Mouse (Mus musculus): ENCODE data around the gene Rnf157. TPM values are rescaled to one million over a fixed set of nuclear protein-coding genes. Genes with fewer than 3 reads are reported as not detected.

The Rnf157 gene
- polyA plus RNA-seq, 1 experiment from 2014 or later = 16.4 TPM

DNA sequence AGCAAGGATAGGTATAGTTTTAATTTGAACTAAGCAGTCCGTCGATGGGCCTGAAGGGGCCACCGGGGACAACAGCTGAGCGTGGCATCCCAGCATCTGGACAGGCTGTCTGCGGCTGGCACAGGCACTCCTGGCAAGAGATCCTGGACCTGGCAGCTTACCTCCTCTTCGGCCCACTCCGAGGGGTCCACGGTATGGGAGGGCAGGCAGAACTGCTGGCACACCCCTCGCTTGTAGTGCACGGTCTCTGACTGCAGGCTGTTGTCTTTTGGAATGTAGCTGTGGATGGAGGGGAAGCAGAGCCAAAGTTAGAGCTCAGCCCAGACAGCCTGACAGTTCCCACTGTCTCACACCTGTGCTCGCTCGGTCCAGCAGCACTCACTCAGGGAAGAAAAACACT is 53.2 kb downstream of the Rnf157 start:
- Histone ChIP-seq H3K4me2 (replicated peaks) (no peak overlapping the region), H3K27ac (no peak overlapping the region), H3K27me3 (replicated peaks) (no peaks in the 10 kb centered on the region), H3K9ac (no peak overlapping the region), H3K4me1 (replicated peaks) (0 out of 2 replicates have a peak, but pooled peaks cover 2% of the 10 kb centered on the region), H3K36me3 (peaks cover 11% of the 10 kb centered on the region), H3K9me3 (no peaks in the 10 kb centered on the region), H3K4me3 (replicated peaks) (no peak overlapping the region)
- ATAC-seq = no peak
- WGBS = 67% methylated on average over 12 of the region's 12 CpGs

- H3K4me2 ChIP-seq (replicated peaks) = no peak overlapping the region
Measured at GRCm38 (mm10) chr11:116358926-116359637, 53.8 kb downstream of the Rnf157 start.

GRCm38 (mm10) chr11:116354521-116354920 is 58.3 kb downstream of the Rnf157 start:
- Histone ChIP-seq H3K4me3 (replicated peaks) (no peak overlapping the region), H3K4me2 (replicated peaks) (no peak overlapping the region), H3K4me1 (replicated peaks) (0 out of 2 replicates have a peak, but pooled peaks cover under 1% of the 10 kb centered on the region), H3K9ac (no peak overlapping the region), H3K36me3 (peaks cover 14% of the 10 kb centered on the region), H3K9me3 (no peaks in the 10 kb centered on the region), H3K27me3 (replicated peaks) (no peaks in the 10 kb centered on the region), H3K27ac (no peak overlapping the region)
- 51% methylated on average over 17 of the region's 17 CpGs for WGBS
- ATAC-seq = no peak

More at GRCm38 (mm10) chr11:116358926-116359637, 53.8 kb downstream of the Rnf157 start:
- no peak for ATAC-seq
- H3K9me3 ChIP-seq = no peaks in the 10 kb centered on the region
- no peak overlapping the region for H3K4me3 ChIP-seq (replicated peaks)
- H3K9ac ChIP-seq = no peak overlapping the region
- H3K27ac ChIP-seq = no peak overlapping the region
- peaks cover 11% of the 10 kb centered on the region for H3K36me3 ChIP-seq
- H3K4me1 ChIP-seq (replicated peaks) = 0 out of 2 replicates have a peak, but pooled peaks cover 2% of the 10 kb centered on the region
- 54% methylated on average over 15 of the region's 15 CpGs for WGBS
- H3K27me3 ChIP-seq (replicated peaks) = no peaks in the 10 kb centered on the region

GRCm38 (mm10) chr11:116353535-116353934 is 59.3 kb downstream of the Rnf157 start:
- Histone ChIP-seq H3K27ac (no peak overlapping the region), H3K9ac (no peak overlapping the region)

GRCm38 (mm10) chr11:116351294-116351693 is 61.5 kb downstream of the Rnf157 start:
- H3K4me2 ChIP-seq (replicated peaks) = no peak overlapping the region
- H3K36me3 ChIP-seq = peaks cover 23% of the 10 kb centered on the region
- WGBS = 80% methylated on average over 5 of the region's 5 CpGs
- H3K9ac ChIP-seq = no peak overlapping the region
- H3K27me3 ChIP-seq (replicated peaks) = no peaks in the 10 kb centered on the region
- ATAC-seq = no peak
- no peak overlapping the region for H3K27ac ChIP-seq
- H3K4me1 ChIP-seq (replicated peaks) = no peaks in the 10 kb centered on the region
- no peaks in the 10 kb centered on the region for H3K9me3 ChIP-seq
- no peak overlapping the region for H3K4me3 ChIP-seq (replicated peaks)

More at GRCm38 (mm10) chr11:116353535-116353934, 59.3 kb downstream of the Rnf157 start:
- no peak for ATAC-seq
- H3K9me3 ChIP-seq = no peaks in the 10 kb centered on the region
- no peaks in the 10 kb centered on the region for H3K4me1 ChIP-seq (replicated peaks)
- H3K4me2 ChIP-seq (replicated peaks) = no peak overlapping the region
- H3K36me3 ChIP-seq = peaks cover 14% of the 10 kb centered on the region
- no peaks in the 10 kb centered on the region for H3K27me3 ChIP-seq (replicated peaks)
- no peak overlapping the region for H3K4me3 ChIP-seq (replicated peaks)
- WGBS = 73% methylated on average over 8 of the region's 8 CpGs

DNA sequence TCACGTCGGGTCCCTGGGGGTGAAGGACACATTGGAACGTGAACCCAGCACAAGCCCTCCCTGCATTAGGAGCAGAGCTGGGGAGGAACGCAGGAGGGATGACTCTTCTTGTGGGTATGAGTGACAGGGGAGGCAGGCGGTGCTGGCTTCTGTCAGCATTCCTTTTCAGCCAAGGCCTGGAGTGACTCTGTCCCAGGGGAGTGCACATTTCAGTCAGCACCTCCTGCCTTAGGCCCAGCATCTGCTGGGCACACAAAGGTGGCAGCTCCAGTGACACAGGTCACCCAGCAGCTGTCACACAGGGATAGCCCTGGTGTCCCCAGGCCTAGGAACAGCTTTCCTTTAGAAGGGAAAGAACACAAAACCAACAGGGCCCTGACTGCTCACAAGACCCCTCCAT is 64.9 kb downstream of the Rnf157 start:
- no peaks in the 10 kb centered on the region for H3K4me1 ChIP-seq (replicated peaks)
- ATAC-seq = no peak
- H3K4me2 ChIP-seq (replicated peaks) = no peak overlapping the region
- peaks cover 11% of the 10 kb centered on the region; the same call in 1 of the 2 replicates for H3K36me3 ChIP-seq
- no peak overlapping the region for H3K9ac ChIP-seq
- H3K27me3 ChIP-seq (replicated peaks) = no peaks in the 10 kb centered on the region
- no peak overlapping the region for H3K4me3 ChIP-seq (replicated peaks)
- 85% methylated on average over 5 of the region's 5 CpGs for WGBS
- no peaks in the 10 kb centered on the region for H3K9me3 ChIP-seq
- H3K27ac ChIP-seq = no peak overlapping the region

DNA sequence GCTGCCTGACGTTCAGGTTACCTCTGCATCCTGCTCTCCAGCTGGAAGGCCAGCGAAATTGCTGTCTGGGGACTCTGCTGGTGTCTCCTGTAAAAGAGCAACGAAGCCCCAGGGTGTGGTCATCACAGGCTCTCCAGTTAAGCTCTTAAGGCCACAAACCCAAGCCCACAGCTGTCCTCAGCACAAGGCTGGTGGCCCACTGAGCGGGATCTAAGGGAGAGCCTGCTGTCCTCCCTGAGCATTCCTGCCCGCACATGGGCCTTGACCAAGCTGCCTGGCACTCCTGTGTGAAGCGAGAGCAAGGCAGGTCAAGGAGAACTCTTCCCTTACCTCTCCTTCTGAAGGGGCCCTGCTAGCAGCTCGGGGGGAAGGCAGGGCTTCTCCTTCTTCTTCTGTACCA is 65.8 kb downstream of the Rnf157 start:
- no peak for ATAC-seq
- H3K4me3 ChIP-seq (replicated peaks) = no peak overlapping the region
- no peak overlapping the region for H3K9ac ChIP-seq
- 79% methylated on average over 7 of the region's 7 CpGs for WGBS
- no peak overlapping the region for H3K27ac ChIP-seq
- H3K27me3 ChIP-seq (replicated peaks) = no peaks in the 10 kb centered on the region
- no peak overlapping the region for H3K4me2 ChIP-seq (replicated peaks)
- H3K36me3 ChIP-seq = peaks cover 9% of the 10 kb centered on the region; the same call in 1 of the 2 replicates
- no peaks in the 10 kb centered on the region for H3K4me1 ChIP-seq (replicated peaks)
- no peaks in the 10 kb centered on the region for H3K9me3 ChIP-seq

DNA sequence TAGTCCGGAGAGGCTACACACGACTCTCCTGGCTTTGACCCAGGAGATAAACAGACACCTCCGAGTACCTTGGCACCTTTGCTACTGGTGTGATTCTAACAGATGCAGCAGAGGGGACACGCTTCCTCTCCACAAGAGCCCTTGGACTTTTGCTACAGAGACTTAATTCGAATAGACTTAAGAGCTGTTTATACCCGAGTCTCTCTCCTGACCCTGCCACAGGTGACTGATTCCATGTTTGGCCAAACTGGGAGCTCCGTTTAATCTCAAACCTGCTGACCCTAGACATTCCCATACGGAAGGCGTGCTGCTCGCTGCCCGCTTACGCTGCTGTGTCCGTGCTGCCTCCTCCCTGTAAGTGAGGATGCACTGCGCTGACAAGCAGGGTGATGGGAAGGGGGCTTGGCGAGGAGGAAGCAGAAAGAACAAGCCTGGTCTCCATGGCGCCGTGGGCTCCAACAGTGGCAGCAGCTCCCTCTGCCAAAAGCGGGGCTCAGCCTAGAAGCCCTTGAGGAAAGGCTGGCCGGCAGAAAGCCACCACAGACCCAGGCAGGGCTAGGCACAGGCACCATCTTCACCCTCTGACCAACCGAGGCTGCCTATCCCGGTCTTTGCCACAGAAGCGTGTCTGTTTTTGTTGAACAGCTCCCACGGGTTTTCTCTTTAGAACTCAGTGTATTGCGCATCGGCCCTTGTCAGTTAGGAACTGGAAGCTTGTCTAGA is 70.6 kb downstream of the Rnf157 start:
- ATAC-seq = no peak
- WGBS = 55% methylated on average over 25 of the region's 25 CpGs
- H3K9ac ChIP-seq = no peak overlapping the region
- no peak overlapping the region for H3K27ac ChIP-seq
- no peaks in the 10 kb centered on the region for H3K4me1 ChIP-seq (replicated peaks)
- no peak overlapping the region for H3K4me3 ChIP-seq (replicated peaks)
- H3K27me3 ChIP-seq (replicated peaks) = no peaks in the 10 kb centered on the region
- H3K4me2 ChIP-seq (replicated peaks) = no peak overlapping the region
- 0 out of 2 replicates have a peak, but pooled peaks cover 7% of the 10 kb centered on the region for H3K36me3 ChIP-seq
- H3K9me3 ChIP-seq = no peaks in the 10 kb centered on the region

GRCm38 (mm10) chr11:116337531-116337930 is 75.3 kb downstream of the Rnf157 start:
- H3K4me1 ChIP-seq (replicated peaks) = peaks cover 32% of the 10 kb centered on the region
- H3K4me2 ChIP-seq (replicated peaks) = no peak overlapping the region

GRCm38 (mm10) chr11:116337000-116337399 is 75.8 kb downstream of the Rnf157 start:
- no peaks in the 10 kb centered on the region for H3K9me3 ChIP-seq
- peaks cover 37% of the 10 kb centered on the region for H3K4me1 ChIP-seq (replicated peaks)
- H3K4me3 ChIP-seq (replicated peaks) = no peak overlapping the region
- H3K9ac ChIP-seq = 0 out of 2 replicates have a peak overlapping the region, but pooled peaks have one; percentile 53
- H3K4me2 ChIP-seq (replicated peaks) = no peak overlapping the region
- no peak for ATAC-seq
- no peak overlapping the region for H3K27ac ChIP-seq
- WGBS = 44% methylated on average over 12 of the region's 12 CpGs
- peaks cover 22% of the 10 kb centered on the region for H3K27me3 ChIP-seq (replicated peaks)
- H3K36me3 ChIP-seq = no peaks in the 10 kb centered on the region

More at GRCm38 (mm10) chr11:116337531-116337930, 75.3 kb downstream of the Rnf157 start:
- Histone ChIP-seq H3K27ac (no peak overlapping the region), H3K27me3 (replicated peaks) (peaks cover 22% of the 10 kb centered on the region), H3K36me3 (no peaks in the 10 kb centered on the region), H3K9me3 (no peaks in the 10 kb centered on the region), H3K9ac (no peak overlapping the region), H3K4me3 (replicated peaks) (no peak overlapping the region)
- WGBS = 82% methylated on average over 6 of the region's 6 CpGs
- no peak for ATAC-seq

DNA sequence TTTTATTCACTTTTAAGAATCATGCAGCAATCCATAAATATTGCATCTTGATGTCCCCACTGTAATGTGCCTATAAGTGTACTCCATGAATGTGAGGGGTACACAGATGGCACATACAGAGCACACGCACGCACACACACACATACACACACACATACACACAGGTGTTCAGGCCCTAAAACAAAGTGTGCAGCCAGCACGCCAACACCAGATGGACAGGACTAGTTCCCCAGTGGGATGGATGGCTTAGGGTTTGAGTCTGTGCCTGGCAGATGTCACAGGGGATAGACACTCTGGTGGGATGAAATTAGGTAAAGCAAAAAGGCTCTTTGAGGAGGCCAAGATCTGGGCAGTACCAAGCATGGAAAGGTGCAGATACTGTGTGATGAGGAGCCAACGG is 76.4 kb downstream of the Rnf157 start:
- ATAC-seq = no peak
- H3K4me3 ChIP-seq (replicated peaks) = no peak overlapping the region
- no peaks in the 10 kb centered on the region for H3K36me3 ChIP-seq
- peak overlapping the region; percentile 53; the same call in 1 of the 2 replicates for H3K9ac ChIP-seq
- WGBS = 78% methylated on average over 4 of the region's 4 CpGs
- H3K27me3 ChIP-seq (replicated peaks) = peaks cover 22% of the 10 kb centered on the region
- H3K4me2 ChIP-seq (replicated peaks) = no peak overlapping the region
- peaks cover 44% of the 10 kb centered on the region for H3K4me1 ChIP-seq (replicated peaks)
- no peak overlapping the region for H3K27ac ChIP-seq
- no peaks in the 10 kb centered on the region for H3K9me3 ChIP-seq

DNA sequence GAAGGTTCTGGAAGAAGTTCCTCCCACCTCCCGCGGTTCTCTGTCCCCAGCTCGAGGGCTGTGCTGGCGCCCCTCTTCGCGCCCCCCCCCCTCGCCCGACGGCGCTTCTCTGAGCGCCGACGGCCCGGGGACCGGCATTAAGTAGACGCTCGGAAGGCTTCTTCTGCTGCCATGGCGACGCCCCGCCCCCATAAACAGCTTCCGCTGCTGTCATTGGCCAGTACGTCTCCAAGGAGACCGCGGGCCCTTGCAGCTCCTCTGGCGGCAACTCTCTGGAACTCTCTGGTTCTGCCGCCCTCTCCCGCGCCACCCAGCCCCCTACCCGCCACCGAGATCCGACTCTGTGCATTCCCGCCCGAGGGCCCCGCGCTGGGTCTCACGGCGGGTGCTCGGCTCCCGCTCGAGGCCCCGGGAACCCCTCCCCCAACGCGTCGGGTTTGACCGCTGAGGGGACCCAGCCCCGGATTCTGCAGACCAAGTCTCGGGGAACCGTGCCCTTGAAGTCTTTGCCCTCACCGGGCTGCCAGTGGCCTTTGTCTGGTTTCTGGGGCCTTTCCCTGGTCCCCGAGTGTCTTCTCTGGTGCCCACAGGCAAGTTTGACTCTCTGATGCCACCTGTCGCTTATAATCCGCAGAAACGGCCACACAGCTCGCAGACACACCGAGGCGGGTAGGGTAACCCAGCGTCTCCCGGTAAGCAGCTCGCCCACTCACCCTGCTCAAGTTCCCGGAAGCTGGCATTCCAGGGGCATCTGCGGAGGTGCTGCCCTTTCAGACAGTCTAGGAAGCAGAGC is 77.4 kb downstream of the Rnf157 start, which contains the start of gene Foxj1:
Gene Foxj1, minus strand, starts transcription at position 156 of the 793 bp plus-strand sequence.
- Histone ChIP-seq H3K4me1 (replicated peaks) (peaks cover 49% of the 10 kb centered on the region), H3K9ac (peak within 1 kb of the TSS; percentile 53), H3K4me2 (replicated peaks) (peak within 1 kb of the TSS; percentile 96), H3K36me3 (no peaks in the 10 kb centered on the region), H3K9me3 (no peaks in the 10 kb centered on the region), H3K27me3 (replicated peaks) (peaks cover 22% of the 10 kb centered on the region), H3K4me3 (replicated peaks) (peak within 1 kb of the TSS; percentile 60), H3K27ac (0 out of 2 replicates have a peak within 1 kb of the TSS, but pooled peaks have one; percentile 7)
- ATAC-seq = peak; percentile 93
- under 1% methylated on average over 61 of the region's 61 CpGs for WGBS
